Mouse (Mus musculus) natural killer cell, adult 2 months (primary cell): ENCODE measurements around the gene Lyz2.
"Not testable (repeated sequence)": the region's sequence is repeated elsewhere in the genome, so short reads cannot be mapped to it uniquely, and the experiment has no call there.

ENCODE experiments used
- DNase-seq, 2 experiments: peaks; one replicate each; pipeline ENCODE4 v3.0.0; 2022; ENCODE audit warnings: low spot score in 2 of 2

The Lyz2 gene

DNA sequence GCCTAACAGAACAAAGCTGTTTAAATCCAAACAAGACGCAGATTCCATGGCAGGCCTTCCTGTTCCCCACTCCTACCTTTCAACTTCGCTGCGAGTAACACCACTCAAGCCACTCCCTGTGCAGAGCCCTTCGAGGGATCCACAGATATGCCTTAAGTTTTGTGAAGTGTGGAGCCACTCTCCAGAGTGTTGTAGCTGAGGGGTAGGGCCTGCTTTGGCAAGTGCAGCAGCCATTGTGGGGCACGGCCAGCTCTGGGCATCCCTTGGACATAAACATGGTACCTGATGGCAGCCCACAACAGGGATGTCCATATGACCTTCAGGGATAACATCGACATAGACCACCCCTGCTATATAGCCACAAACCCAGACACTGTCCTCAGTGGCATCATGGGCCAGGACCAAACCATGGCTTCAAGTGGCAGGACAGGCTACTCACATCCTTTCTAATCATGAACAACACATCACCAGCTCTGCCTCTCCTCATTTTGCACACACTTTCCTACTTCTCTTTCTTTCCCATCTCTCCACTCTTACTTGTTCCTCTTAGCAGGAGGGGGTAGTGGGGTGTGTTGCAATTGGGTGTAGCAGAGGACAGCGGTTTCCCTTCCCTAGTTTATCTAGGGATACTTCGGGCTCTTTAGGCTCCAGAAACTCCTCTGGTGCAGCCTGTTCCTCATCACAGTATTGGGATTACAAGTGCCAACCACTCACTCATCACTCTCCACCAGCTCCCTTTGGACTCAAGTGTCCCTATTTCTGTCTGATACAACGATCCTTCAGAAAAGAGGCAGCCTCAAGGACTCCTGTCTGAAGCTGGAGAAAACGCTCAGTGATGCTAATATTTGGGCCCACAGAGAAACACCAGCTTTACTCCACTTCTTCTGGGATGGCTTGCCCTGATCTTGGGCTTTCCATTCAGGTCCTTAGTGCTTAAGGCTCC, 2.7 kb upstream of the Lyz2 start:
- no peak for DNase-seq

- DNase-seq = no peak
Measured at GRCm38 (mm10) chr10:117283871-117284577, 1.9 kb upstream of the Lyz2 start.

- DNase-seq = not testable (repeated sequence)
Measured at GRCm38 (mm10) chr10:117283196-117283595, 1.1 kb upstream of the Lyz2 start.

- DNase-seq = no peak
Measured at GRCm38 (mm10) chr10:117282551-117282950, 430 bp upstream of the Lyz2 start.

DNA sequence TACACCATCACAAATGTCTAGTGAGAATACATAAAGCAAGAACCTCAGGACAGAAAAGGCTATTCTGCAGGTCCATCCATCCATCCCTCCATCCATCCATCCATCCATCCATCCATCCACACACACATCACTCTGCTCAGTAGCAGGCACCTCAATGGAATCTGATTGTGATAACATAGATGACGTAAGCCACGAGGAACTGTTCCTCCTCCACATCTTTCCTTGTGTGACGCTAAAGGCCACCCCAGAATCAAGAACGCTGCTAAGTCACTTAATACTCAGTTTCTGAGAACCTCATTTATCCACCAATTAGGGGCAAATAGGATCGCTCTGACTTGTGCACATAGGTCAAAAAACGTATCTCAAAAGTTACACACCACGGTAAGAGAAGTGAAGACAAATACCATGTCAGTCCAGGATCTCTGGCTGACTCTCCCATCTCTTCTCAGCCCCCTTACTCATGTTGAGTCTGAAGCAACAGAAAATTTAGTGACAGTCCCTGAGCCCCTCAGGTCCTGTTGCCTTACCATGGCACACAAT, 670 bp downstream of the Lyz2 start:
- no peak for DNase-seq

DNA sequence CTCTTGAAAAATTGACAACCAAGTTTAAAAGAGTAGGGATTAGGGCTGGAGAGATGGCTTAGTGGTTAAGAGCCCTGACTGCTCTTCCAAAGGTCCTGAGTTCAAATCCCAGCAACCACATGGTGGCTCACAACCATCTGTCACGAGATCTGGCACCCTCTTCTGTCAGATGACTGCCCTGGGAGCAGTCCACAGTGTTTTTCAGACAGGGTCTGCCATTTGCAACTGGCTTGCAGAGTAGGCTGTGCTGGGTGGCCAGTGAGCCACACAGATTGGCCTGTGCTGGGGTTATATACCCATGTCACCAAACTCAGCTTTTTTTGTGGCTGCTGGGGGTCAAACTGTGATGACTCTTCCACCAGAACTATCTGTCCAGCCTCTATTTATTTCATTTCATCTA, 2.1 kb downstream of the Lyz2 start:
- no peak for DNase-seq

GRCm38 (mm10) chr10:117278510-117278909, 3.6 kb downstream of the Lyz2 start:
- DNase-seq = not testable (repeated sequence)

- DNase-seq = not testable (repeated sequence)
Measured at GRCm38 (mm10) chr10:117277779-117278178, 4.3 kb downstream of the Lyz2 start.

DNA sequence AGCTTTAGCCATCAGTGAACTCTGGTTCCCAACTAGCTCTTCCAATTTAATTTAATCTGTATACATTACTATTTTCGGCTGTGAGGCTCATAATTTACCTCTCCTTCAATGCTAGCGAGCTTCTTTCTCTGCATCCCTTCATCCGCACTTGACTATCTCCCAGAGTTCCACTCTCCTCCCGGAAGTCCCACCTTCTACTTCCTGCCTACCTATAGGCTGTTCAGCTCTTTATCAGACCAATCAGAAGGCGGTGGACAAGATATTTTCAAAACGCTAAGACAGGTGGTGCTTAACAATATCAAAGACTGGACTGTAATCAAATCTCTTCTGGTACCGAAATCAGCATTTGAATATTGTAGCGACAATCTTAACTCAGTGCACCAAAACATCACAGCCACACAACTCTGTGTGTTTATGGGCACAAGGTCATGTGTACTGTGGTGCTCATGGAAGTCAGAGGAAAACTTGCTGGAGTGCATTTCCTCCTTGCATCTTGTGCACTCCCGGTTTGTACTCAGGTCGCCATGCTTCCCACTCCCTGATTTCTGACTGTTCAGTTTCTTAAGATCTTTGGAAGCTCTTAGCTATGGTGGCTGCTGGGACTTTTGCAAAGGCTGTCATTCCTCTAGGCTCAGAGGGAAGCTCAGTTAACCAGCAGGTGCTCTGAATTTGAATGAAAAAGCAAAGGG, 6.3 kb downstream of the Lyz2 start:
- DNase-seq = no peak

DNA sequence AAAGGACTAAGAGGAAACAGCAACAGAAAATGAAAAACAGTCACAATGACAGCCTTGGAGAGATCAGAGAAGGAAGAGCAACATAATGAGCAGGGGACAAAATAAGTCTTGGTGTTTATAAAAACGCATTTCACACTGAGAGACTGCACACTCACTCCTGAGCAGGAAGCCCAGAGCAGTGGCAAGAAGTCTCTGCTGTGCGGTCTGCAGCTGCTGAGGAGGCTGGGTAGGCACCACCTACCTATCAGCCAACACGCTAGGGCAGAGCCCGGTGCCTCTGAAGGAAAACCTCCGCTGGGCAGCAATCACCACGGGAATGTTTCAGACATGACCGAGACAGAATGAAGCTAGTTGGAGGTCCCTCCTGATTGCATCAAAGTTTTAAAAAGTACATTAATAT, 7.5 kb downstream of the Lyz2 start:
- not testable (repeated sequence) for DNase-seq

- no peak for DNase-seq
Measured at GRCm38 (mm10) chr10:117272023-117272422, 10.1 kb downstream of the Lyz2 start.

GRCm38 (mm10) chr10:117259870-117260269, 22.3 kb downstream of the Lyz2 start:
- no peak for DNase-seq

- DNase-seq = no peak
Measured at GRCm38 (mm10) chr10:117238603-117239002, 43.5 kb downstream of the Lyz2 start, which contains the start of gene 9530003J23Rik. Gene 9530003J23Rik (minus strand): TSS chr10:117238703.

GRCm38 (mm10) chr10:117235866-117236265, 46.3 kb downstream of the Lyz2 start:
- DNase-seq = no peak

DNA sequence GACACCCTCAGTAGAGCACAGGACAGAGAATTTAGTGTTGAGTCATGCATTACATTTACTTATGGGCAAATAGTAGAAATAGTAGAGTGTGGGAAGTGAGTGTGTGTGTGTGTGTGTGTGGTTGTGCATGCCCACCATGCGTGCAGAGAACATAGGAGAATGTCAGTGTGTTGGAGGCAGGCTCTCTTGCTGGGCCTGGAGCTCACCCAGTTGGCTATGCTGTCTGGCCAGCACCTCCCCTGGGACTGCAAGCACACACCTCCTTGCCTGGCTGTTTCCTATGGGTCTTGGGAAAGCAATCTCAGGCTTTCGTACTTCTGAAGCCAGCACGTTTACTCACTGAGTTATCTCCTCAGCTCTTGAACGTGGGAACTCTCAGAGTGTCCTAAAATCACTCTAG, 47.3 kb downstream of the Lyz2 start:
- no peak for DNase-seq

DNA sequence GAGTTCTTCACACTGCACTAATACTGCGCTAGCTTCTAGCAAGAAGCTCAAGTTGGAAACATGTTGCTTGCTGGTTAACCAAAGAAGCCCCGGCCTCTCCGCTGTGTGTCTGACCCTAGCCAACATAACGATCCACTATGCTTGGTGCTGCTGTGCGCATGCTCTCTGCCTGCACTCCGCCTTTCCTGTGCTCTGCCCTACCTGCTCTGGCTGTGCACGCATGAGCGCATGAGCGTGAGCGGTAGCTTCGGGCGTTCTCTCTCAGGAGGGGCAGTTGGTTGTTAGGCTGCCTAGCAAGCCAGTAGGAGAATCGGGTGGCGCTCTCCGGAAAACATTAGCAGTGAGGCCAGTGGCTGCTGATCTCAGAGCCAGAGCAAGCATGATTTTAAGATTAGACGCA, 52.3 kb downstream of the Lyz2 start:
- DNase-seq = no peak
